Mouse (Mus musculus) gastrocnemius, postnatal 36 days (tissue): Measurements from ENCODE around the gene Fancm. TPM values are rescaled to one million over a fixed set of nuclear protein-coding genes. Genes with fewer than 3 reads are reported as not detected.
"Not testable (repeated sequence)": the region's sequence is repeated elsewhere in the genome, so short reads cannot be mapped to it uniquely, and the experiment has no call there.

Experiments used
- DNase-seq, 2 experiments: peaks; one replicate each; pipeline ENCODE4 v3.0.0; 2022
- intact Hi-C: fragments of 180-260 bp; cut with DNase I; formaldehyde crosslinking; loops from one replicate; pipeline ENCODE4 v1.15.1; 2025
- total RNA-seq, 2 experiments: library from RNA; stranded (reverse); gene quantifications; 2 replicates each; pipeline ENCODE4 v1.2.3; 2021

The Fancm gene
- total RNA-seq, 2 experiments from 2014 or later = 0.99 to 3.0 TPM

DNA sequence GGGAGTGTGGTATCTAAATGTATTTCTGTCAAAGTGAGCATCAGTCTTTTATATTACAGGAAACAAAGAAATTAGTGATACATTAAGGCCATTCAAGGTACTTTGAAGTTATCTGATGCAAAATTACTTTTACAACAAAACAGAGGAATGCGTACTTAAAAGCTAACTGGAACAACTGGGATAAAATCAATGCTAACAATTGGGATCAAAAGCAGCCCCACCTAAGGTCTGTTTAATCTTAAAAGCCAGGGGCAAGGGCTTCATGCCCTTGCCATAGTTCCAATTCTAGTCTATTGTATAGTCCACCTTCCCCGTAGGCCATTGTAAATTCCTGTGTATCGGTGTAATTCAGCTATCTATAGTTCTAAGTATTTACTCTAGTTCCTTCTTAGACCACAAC lies 39.6 kb downstream of the Fancm start:
- DNase-seq, intact Hi-C loops: not testable (repeated sequence)

DNA sequence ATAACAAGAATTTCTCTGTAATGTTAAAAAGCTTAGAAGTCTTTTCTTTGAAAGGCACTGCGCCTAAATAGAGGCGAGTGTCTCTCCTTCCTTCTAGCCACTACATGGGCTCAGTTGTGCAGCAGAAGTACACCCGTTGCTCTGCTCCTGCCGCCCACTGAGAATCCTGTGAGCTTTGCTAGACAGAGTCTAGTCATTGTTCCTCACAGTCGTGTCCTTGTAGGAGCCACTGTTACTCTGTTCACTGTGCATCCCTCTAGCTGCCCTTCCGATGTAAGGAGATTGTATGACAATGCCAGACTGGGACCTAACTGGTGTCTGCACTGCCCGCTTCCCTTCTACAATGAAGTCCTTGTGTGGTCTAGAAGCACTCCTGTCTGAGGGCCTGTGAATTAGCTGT lies 43.6 kb downstream of the Fancm start:
- intact Hi-C loops = no loop called here
- no peak for DNase-seq

DNA sequence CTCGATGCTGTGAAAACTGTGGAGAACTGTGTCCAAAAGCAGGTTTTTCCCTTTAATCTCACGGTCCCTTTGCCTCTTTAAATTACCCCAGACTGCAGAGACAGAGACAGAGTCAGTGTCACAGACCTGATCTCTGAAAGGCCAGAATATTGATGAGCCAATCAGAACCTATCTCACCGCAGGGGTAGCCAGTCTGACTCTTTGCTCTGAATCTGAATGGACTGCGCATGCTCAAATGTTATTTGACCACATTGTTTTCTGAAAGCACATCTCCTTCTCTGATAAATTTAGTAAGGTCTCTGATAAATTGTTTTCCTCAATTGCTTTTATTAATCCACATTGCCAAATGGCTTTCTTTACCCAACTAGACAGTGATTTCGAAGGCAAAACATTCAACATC lies 44.0 kb downstream of the Fancm start:
- DNase-seq = no peak
- intact Hi-C loops = no loop called here

DNA sequence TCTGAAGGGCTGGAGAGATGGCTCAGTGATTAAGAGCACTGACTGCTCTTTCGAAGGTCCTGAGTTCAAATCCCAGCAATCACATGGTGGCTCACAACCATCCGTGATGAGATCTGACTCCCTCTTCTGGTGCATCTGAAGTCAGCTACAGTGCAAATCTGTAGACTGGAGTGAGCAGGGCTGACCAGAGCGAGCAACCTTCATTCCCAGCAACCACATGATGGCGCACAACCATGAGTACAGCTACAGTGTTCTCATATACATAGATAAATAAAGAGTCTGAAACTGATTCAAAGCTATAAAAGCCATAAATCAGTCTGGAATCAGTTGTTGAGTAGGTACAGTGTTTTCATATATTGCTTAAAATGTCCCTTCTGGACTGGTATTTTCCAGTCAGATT lies 60.7 kb downstream of the Fancm start:
- DNase-seq, intact Hi-C loops: not testable (repeated sequence)

DNA sequence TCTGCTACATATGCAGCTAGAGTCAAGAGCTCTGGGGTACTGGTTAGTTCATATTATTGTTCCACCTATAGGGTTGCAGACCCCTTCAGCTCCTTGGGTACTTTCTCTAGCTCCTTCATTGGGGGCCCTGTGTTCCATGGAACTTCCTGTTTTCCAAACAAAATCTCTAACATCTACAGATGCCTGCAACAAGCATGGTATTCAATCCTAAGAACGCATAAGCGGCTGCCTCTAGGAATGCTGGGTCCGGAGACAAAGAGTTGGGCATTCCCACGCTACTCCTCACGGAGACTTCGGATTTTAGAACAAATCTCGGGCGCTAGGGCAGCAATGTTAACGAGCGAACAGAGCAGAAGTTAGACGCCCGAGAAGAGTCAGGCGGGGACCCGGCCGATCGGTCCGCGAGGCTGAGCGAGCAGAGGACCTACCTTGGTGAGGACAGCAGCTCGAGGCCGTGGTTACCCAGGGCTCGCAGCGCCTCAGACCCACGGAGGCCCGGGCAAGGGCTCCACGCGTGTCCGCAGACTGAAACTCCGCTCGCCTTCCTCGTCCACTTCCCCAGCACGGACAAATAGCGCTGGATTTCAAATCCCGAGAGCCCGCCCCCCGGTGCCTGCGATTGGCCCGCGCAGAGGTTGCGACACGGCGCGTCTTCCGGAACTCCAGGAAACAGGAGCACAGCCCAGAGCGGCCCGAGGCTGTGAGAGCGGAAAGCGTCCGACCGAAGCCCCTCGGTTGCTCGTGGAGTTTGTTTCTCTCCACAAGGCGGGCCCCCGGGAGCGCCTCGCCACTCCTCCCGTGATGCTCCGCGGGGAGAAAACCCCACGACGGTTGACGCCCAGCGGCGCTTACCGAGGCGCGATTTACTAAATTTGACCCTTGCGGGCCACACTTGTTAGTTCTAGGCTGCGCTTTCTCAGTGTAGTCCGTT lies 96.9 kb downstream of the Fancm start, which contains the start of gene Mis18bp1:
TSS of gene Mis18bp1 (minus strand) at position 584 of the 931 bp plus-strand sequence.
- peak; percentile 90 to 92 for DNase-seq
- intact Hi-C loops = no loop called here

DNA sequence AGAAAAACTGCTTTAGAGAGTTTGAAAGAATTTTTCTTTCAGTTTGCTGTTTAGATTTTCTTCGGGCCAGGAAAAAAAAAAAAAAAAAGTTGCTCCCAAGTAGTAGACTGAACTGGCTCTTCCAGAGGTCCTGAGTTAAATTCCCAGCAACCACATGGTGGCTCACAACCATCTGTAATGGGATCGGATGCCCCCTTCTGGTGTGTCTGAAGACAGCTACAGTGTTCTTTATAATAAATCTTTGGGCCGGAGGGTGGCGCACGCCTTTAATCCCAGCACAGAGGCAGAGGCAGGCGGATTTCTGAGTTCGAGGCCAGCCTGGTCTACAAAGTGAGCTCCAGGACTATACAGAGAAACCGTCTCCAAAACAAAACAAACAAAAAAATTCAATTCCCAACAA lies 97.6 kb downstream of the Fancm start:
- peak; percentile 8 to 26 for DNase-seq
- intact Hi-C loops = not testable (repeated sequence)

DNA sequence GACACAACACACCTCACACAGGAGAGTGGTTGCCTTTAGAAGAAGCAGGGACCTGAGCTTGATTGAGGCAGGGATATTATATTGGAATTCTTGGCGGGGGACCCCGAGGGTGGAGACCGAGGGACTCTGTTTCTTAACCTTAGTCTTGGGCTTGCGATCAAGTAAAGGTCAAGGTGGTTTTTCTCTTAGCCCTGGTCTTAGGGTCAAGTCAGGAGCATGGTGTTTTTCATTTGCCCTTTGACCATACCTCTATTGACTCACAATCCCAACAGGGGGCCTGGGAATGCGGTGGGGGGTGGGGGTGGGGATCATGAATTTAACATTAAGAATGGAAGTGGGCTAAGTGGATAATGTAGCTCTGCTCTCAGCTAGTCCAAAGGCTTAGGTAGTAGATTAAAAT lies 98.3 kb downstream of the Fancm start:
- intact Hi-C loops = no loop called here
- no peak for DNase-seq

Other genes with a start within 250 kb of the Fancm start
- 1 to 10 TPM; 3.6 to 4.0 TPM for gene Gm527, start 157.7 kb upstream of the Fancm start, total RNA-seq
- 1 to 10 TPM; 8.0 to 9.4 TPM for gene Klhl28, start 110.1 kb upstream of the Fancm start, total RNA-seq
- gene Togaram1, start 109.8 kb upstream of the Fancm start, total RNA-seq = 10 to 100 TPM in 1 of 2 experiments, 1 to 10 TPM in 1; 8.8 to 10.5 TPM
- 10 to 100 TPM; 11.5 to 14.0 TPM for gene Prpf39, start 39.3 kb upstream of the Fancm start, total RNA-seq
- gene Fkbp3, start 1.6 kb upstream of the Fancm start, total RNA-seq = 100 to 1,000 TPM; 167 to 194 TPM
- gene Mis18bp1, start 97.0 kb downstream of the Fancm start, total RNA-seq = under 1 TPM; 0.46 to 0.49 TPM
- gene Wdr20rt, start 149.9 kb downstream of the Fancm start, total RNA-seq = not detected